Mouse (Mus musculus) cortical plate, adult 2 months (tissue): ENCODE results near the gene Wdr60. TPM values are rescaled to one million over a fixed set of nuclear protein-coding genes. Genes with fewer than 3 reads are reported as not detected.

ENCODE experiments used
- H3K27ac ChIP-seq: fragments of 200-500 bp; 2 replicates; pipeline ENCODE4 v1.5.1; 2012; ENCODE audit warnings: low read length, control low read depth, inconsistent platforms; ENCODE audit not compliant: insufficient read depth
- H3K4me1 ChIP-seq: fragments of 200-500 bp; 2 replicates; pipeline ENCODE4 v1.6.1; 2011; ENCODE audit warnings: low read length; ENCODE audit not compliant: control insufficient read depth, insufficient read depth
- H3K4me3 ChIP-seq: fragments of 200-500 bp; 2 replicates; pipeline ENCODE4 v1.5.1; 2011; ENCODE audit warnings: mild to moderate bottlenecking, low read length, control low read depth; ENCODE audit not compliant: insufficient read depth
- CTCF ChIP-seq: fragments of 200-500 bp; IDR thresholded peaks from 2 replicates; pipeline ENCODE4 v1.5.1; 2011; ENCODE audit warnings: mild to moderate bottlenecking, control low read depth, low read length; ENCODE audit not compliant: insufficient read depth; ENCODE audit errors: extremely low read depth
- POLR2A ChIP-seq: fragments of 200-500 bp; IDR thresholded peaks from 2 replicates; pipeline ENCODE4 v1.6.1; 2011; ENCODE audit warnings: mild to moderate bottlenecking, low read length, control low read depth; ENCODE audit not compliant: insufficient read depth; ENCODE audit errors: extremely low read depth
- polyA plus RNA-seq: library from polyadenylated mRNA; depleted of rRNA; stranded (reverse); fragments of >200 nt; gene quantifications from 2 replicates; pipeline ENCODE4 v1.2.3, GENCODE M21; 2012

The Wdr60 gene
- polyA plus RNA-seq, 1 experiment = 18.5 TPM

- H3K4me3 ChIP-seq = no peak overlapping the region
- H3K4me1 ChIP-seq = peaks cover 2% of the 10 kb centered on the region; the same call in 1 of the 2 replicates
- H3K27ac ChIP-seq = no peak overlapping the region
- TF ChIP-seq POLR2A (no peak), CTCF (no peak)
Measured at GRCm38 (mm10) chr12:116238803-116239202, 24.0 kb downstream of the Wdr60 start.

- H3K27ac ChIP-seq = no peak overlapping the region
- peaks cover 3% of the 10 kb centered on the region; the same call in 1 of the 2 replicates for H3K4me1 ChIP-seq
- no peak for TF ChIP-seq POLR2A
- no peak for TF ChIP-seq CTCF
- no peak overlapping the region for H3K4me3 ChIP-seq
Measured at GRCm38 (mm10) chr12:116238370-116238769, 24.5 kb downstream of the Wdr60 start.

GRCm38 (mm10) chr12:116236658-116237057, 26.2 kb downstream of the Wdr60 start:
- no peak overlapping the region for H3K27ac ChIP-seq
- TF ChIP-seq CTCF = no peak
- TF ChIP-seq POLR2A = no peak
- H3K4me3 ChIP-seq = no peak overlapping the region
- H3K4me1 ChIP-seq = peaks cover 3% of the 10 kb centered on the region; the same call in 1 of the 2 replicates

GRCm38 (mm10) chr12:116235356-116235755, 27.5 kb downstream of the Wdr60 start:
- peaks cover 3% of the 10 kb centered on the region; the same call in 1 of the 2 replicates for H3K4me1 ChIP-seq
- no peak for TF ChIP-seq POLR2A
- no peak for TF ChIP-seq CTCF
- no peak overlapping the region for H3K27ac ChIP-seq
- H3K4me3 ChIP-seq = no peak overlapping the region

GRCm38 (mm10) chr12:116232061-116232460, 30.8 kb downstream of the Wdr60 start:
- H3K4me3 ChIP-seq = no peak overlapping the region
- peaks cover 3% of the 10 kb centered on the region; the same call in 1 of the 2 replicates for H3K4me1 ChIP-seq
- TF ChIP-seq CTCF (no peak), POLR2A (no peak)
- no peak overlapping the region for H3K27ac ChIP-seq

- Histone ChIP-seq H3K4me3 (no peak overlapping the region), H3K4me1 (peaks cover 3% of the 10 kb centered on the region; the same call in 1 of the 2 replicates), H3K27ac (no peak overlapping the region)
- TF ChIP-seq POLR2A (no peak), CTCF (no peak)
Measured at GRCm38 (mm10) chr12:116231612-116232011, 31.2 kb downstream of the Wdr60 start.

- TF ChIP-seq POLR2A = no peak
- TF ChIP-seq CTCF = no peak
- no peak overlapping the region for H3K27ac ChIP-seq
- H3K4me1 ChIP-seq = peaks cover 3% of the 10 kb centered on the region; the same call in 1 of the 2 replicates
- no peak overlapping the region for H3K4me3 ChIP-seq
Measured at GRCm38 (mm10) chr12:116229451-116229850, 33.4 kb downstream of the Wdr60 start.

GRCm38 (mm10) chr12:116226289-116227057, 36.3 kb downstream of the Wdr60 start:
- H3K27ac ChIP-seq = no peak overlapping the region
- no peaks in the 10 kb centered on the region for H3K4me1 ChIP-seq
- H3K4me3 ChIP-seq = no peak overlapping the region
- TF ChIP-seq CTCF = no peak
- no peak for TF ChIP-seq POLR2A

- TF ChIP-seq POLR2A (no peak), CTCF (no peak)
- Histone ChIP-seq H3K4me1 (no peaks in the 10 kb centered on the region), H3K27ac (no peak overlapping the region), H3K4me3 (no peak overlapping the region)
Measured at GRCm38 (mm10) chr12:116223107-116223506, 39.7 kb downstream of the Wdr60 start.

GRCm38 (mm10) chr12:116207486-116207885, 55.3 kb downstream of the Wdr60 start:
- no peak for TF ChIP-seq POLR2A
- TF ChIP-seq CTCF = no peak

GRCm38 (mm10) chr12:116205726-116206125, 57.1 kb downstream of the Wdr60 start:
- Histone ChIP-seq H3K4me3 (no peak overlapping the region), H3K4me1 (no peaks in the 10 kb centered on the region), H3K27ac (no peak overlapping the region)
- TF ChIP-seq POLR2A (no peak), CTCF (no peak)

More at GRCm38 (mm10) chr12:116207486-116207885, 55.3 kb downstream of the Wdr60 start:
- Histone ChIP-seq H3K4me3 (no peak overlapping the region), H3K27ac (no peak overlapping the region), H3K4me1 (no peaks in the 10 kb centered on the region)
